Mouse (Mus musculus): ENCODE data around the gene Negr1. TPM values are rescaled to one million over a fixed set of nuclear protein-coding genes. Genes with fewer than 3 reads are reported as not detected.

Gene Negr1
- polyA plus RNA-seq, 1 experiment from 2014 or later = 8.8 TPM

GRCm38 (mm10) chr3:156890986-156891385 lies 329.4 kb downstream of the Negr1 start:
- 82% methylated on average over 4 of the region's 4 CpGs for WGBS
- no peak overlapping the region for H3K9ac ChIP-seq
- H3K4me2 ChIP-seq (replicated peaks) = no peak overlapping the region
- no peaks in the 10 kb centered on the region for H3K9me3 ChIP-seq
- H3K27ac ChIP-seq = no peak overlapping the region
- ATAC-seq (ENCODE audit: low FRiP score, low read depth) = no peak
- H3K36me3 ChIP-seq = no peaks in the 10 kb centered on the region
- H3K27me3 ChIP-seq (replicated peaks) = no peaks in the 10 kb centered on the region
- no peaks in the 10 kb centered on the region for H3K4me1 ChIP-seq
- H3K4me3 ChIP-seq = no peak overlapping the region

- H3K27ac ChIP-seq = no peak overlapping the region
- H3K36me3 ChIP-seq = no peaks in the 10 kb centered on the region
- H3K9ac ChIP-seq = no peak overlapping the region
- no peak for ATAC-seq (ENCODE audit: low FRiP score, low read depth)
- H3K4me1 ChIP-seq = no peaks in the 10 kb centered on the region
- WGBS = 51% methylated on average over 4 of the region's 4 CpGs
- no peaks in the 10 kb centered on the region for H3K27me3 ChIP-seq (replicated peaks)
- H3K4me2 ChIP-seq (replicated peaks) = no peak overlapping the region
- H3K9me3 ChIP-seq = no peaks in the 10 kb centered on the region
- H3K4me3 ChIP-seq = no peak overlapping the region
Measured at GRCm38 (mm10) chr3:156895322-156895721, 333.7 kb downstream of the Negr1 start.

- H3K27me3 ChIP-seq (replicated peaks) = no peaks in the 10 kb centered on the region
- WGBS = 89% methylated on average over 4 of the region's 4 CpGs
- H3K36me3 ChIP-seq = no peaks in the 10 kb centered on the region
- H3K4me1 ChIP-seq = no peaks in the 10 kb centered on the region
- H3K4me2 ChIP-seq (replicated peaks) = no peak overlapping the region
- ATAC-seq (ENCODE audit: low FRiP score, low read depth) = no peak
- no peak overlapping the region for H3K9ac ChIP-seq
- H3K27ac ChIP-seq = no peak overlapping the region
- H3K9me3 ChIP-seq = no peaks in the 10 kb centered on the region
- H3K4me3 ChIP-seq = no peak overlapping the region
Measured at GRCm38 (mm10) chr3:156896106-156896505, 334.5 kb downstream of the Negr1 start.

- Histone ChIP-seq H3K9ac (no peak overlapping the region), H3K27me3 (replicated peaks) (no peaks in the 10 kb centered on the region), H3K9me3 (no peaks in the 10 kb centered on the region), H3K27ac (no peak overlapping the region), H3K4me3 (no peak overlapping the region), H3K36me3 (no peaks in the 10 kb centered on the region), H3K4me1 (no peaks in the 10 kb centered on the region), H3K4me2 (replicated peaks) (no peak overlapping the region)
- ATAC-seq (ENCODE audit: low FRiP score, low read depth) = no peak
- 69% methylated on average over 1 of the region's 1 CpGs for WGBS
Measured at GRCm38 (mm10) chr3:156896552-156896951, 335.0 kb downstream of the Negr1 start.

- no peak overlapping the region for H3K4me3 ChIP-seq
- 91% methylated on average over 3 of the region's 3 CpGs for WGBS
- H3K9ac ChIP-seq = no peak overlapping the region
- no peaks in the 10 kb centered on the region for H3K36me3 ChIP-seq
- no peaks in the 10 kb centered on the region for H3K27me3 ChIP-seq (replicated peaks)
- no peak overlapping the region for H3K27ac ChIP-seq
- H3K4me1 ChIP-seq = peaks cover 3% of the 10 kb centered on the region; the same call in 1 of the 2 replicates
- no peak overlapping the region for H3K4me2 ChIP-seq (replicated peaks)
- H3K9me3 ChIP-seq = no peaks in the 10 kb centered on the region
- ATAC-seq (ENCODE audit: low FRiP score, low read depth) = no peak
Measured at GRCm38 (mm10) chr3:156901140-156901539, 339.5 kb downstream of the Negr1 start.

DNA sequence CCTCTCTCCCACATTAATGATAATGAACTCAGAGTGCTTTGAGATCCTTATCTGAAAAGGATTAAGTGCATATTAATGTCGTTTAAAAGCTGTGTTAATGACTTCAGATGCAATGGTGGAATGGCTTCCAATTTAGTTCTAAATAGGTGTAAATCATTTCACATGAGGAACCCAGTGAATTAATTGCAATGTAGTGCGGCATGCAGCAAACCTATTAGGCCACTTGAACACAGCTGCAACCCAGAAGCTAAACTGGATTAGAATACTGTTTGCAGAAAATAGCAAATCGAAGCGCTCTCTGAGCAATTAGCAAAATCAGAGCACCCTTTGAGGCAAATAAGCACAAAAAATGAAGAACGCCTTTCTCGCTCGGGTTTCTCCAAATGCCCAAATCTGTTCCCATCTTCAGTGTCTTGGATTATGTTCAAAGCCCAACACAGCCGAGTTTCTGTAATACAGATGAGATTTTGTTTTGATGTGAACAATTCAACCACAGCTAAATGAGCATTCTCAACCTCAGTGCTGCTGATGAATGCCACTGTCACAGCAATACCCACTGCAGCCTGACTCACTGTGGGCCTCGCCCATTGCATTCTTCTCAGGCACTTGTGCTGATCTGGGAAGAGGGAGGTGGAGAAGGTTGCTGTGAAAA lies 342.5 kb downstream of the Negr1 start:
- peak; percentile 79 for ATAC-seq (ENCODE audit: low FRiP score, low read depth)
- no peak overlapping the region for H3K4me3 ChIP-seq
- H3K9ac ChIP-seq = no peak overlapping the region
- 69% methylated on average over 9 of the region's 9 CpGs for WGBS
- H3K4me2 ChIP-seq (replicated peaks) = no peak overlapping the region
- H3K9me3 ChIP-seq = no peaks in the 10 kb centered on the region
- no peaks in the 10 kb centered on the region for H3K27me3 ChIP-seq (replicated peaks)
- H3K36me3 ChIP-seq = no peaks in the 10 kb centered on the region
- no peak overlapping the region for H3K27ac ChIP-seq
- H3K4me1 ChIP-seq = peaks cover 3% of the 10 kb centered on the region; the same call in 1 of the 2 replicates

GRCm38 (mm10) chr3:156912816-156913215 lies 351.2 kb downstream of the Negr1 start:
- Histone ChIP-seq H3K9me3 (no peaks in the 10 kb centered on the region), H3K27me3 (replicated peaks) (no peaks in the 10 kb centered on the region), H3K4me1 (no peaks in the 10 kb centered on the region), H3K36me3 (no peaks in the 10 kb centered on the region), H3K27ac (no peak overlapping the region), H3K9ac (no peak overlapping the region), H3K4me3 (no peak overlapping the region), H3K4me2 (replicated peaks) (no peak overlapping the region)
- no peak for ATAC-seq (ENCODE audit: low FRiP score, low read depth)
- WGBS = 92% methylated on average over 3 of the region's 3 CpGs

- Histone ChIP-seq H3K4me3 (no peak overlapping the region), H3K27ac (no peak overlapping the region), H3K9me3 (no peaks in the 10 kb centered on the region), H3K27me3 (replicated peaks) (no peaks in the 10 kb centered on the region), H3K36me3 (no peaks in the 10 kb centered on the region), H3K4me1 (no peaks in the 10 kb centered on the region), H3K9ac (no peak overlapping the region), H3K4me2 (replicated peaks) (no peak overlapping the region)
- no peak for ATAC-seq (ENCODE audit: low FRiP score, low read depth)
Measured at GRCm38 (mm10) chr3:156921369-156921768, 359.8 kb downstream of the Negr1 start.

- H3K27me3 ChIP-seq (replicated peaks) = no peaks in the 10 kb centered on the region
- 64% methylated on average over 1 of the region's 1 CpGs for WGBS
- no peaks in the 10 kb centered on the region for H3K36me3 ChIP-seq
- H3K4me3 ChIP-seq = no peak overlapping the region
- H3K9ac ChIP-seq = no peak overlapping the region
- H3K9me3 ChIP-seq = no peaks in the 10 kb centered on the region
- no peak overlapping the region for H3K4me2 ChIP-seq (replicated peaks)
- no peaks in the 10 kb centered on the region for H3K4me1 ChIP-seq
- H3K27ac ChIP-seq = no peak overlapping the region
- ATAC-seq (ENCODE audit: low FRiP score, low read depth) = no peak
Measured at GRCm38 (mm10) chr3:156923159-156923558, 361.6 kb downstream of the Negr1 start.

DNA sequence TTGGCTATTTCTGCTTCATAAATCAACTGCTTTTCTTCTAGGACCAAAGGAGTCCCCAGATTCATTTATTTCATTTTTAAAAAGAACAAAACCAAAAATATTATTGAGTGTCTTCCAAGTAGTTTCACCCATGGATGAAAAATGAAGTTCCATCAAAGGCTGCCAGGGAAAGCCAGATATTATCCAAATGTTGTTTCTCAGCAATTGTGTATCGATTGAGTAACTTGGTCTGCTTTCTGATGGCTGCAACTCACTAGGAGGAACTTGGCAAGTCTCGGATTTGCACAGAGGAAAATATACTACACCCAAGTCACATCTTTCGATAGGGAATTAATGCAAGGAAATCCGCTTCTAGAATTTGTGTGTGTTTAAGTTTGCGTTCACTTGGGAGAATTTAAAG lies 363.5 kb downstream of the Negr1 start:
- no peak for ATAC-seq (ENCODE audit: low FRiP score, low read depth)
- no peak overlapping the region for H3K4me2 ChIP-seq (replicated peaks)
- no peaks in the 10 kb centered on the region for H3K9me3 ChIP-seq
- 95% methylated on average over 5 of the region's 5 CpGs for WGBS
- H3K27me3 ChIP-seq (replicated peaks) = no peaks in the 10 kb centered on the region
- no peaks in the 10 kb centered on the region for H3K4me1 ChIP-seq
- no peak overlapping the region for H3K27ac ChIP-seq
- H3K4me3 ChIP-seq = no peak overlapping the region
- H3K36me3 ChIP-seq = no peaks in the 10 kb centered on the region
- H3K9ac ChIP-seq = no peak overlapping the region

GRCm38 (mm10) chr3:156928396-156929061 lies 366.9 kb downstream of the Negr1 start:
- no peaks in the 10 kb centered on the region for H3K4me1 ChIP-seq
- H3K4me2 ChIP-seq (replicated peaks) = no peak overlapping the region
- H3K9ac ChIP-seq = no peak overlapping the region
- ATAC-seq (ENCODE audit: low FRiP score, low read depth) = no peak
- no peaks in the 10 kb centered on the region for H3K9me3 ChIP-seq
- H3K36me3 ChIP-seq = no peaks in the 10 kb centered on the region
- no peaks in the 10 kb centered on the region for H3K27me3 ChIP-seq (replicated peaks)
- H3K4me3 ChIP-seq = no peak overlapping the region
- 75% methylated on average over 5 of the region's 5 CpGs for WGBS
- no peak overlapping the region for H3K27ac ChIP-seq

DNA sequence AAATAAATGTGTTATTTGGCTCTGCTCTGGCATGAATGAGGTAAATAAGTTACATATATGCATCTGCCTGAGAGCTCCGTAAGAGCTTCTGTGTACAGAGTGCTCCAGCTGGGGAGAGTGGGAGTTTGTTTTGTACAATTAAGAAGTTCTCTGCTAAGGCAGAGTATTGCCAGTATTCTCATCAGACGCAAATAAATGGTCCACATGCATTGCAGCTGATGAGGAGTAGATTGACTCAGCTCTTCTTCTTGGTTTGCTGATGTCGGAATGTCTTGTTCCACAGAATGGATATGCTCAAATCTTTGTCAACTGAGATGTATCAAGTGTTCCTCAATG lies 367.4 kb downstream of the Negr1 start:
- Histone ChIP-seq H3K4me1 (no peaks in the 10 kb centered on the region), H3K9me3 (no peaks in the 10 kb centered on the region), H3K4me3 (no peak overlapping the region), H3K36me3 (no peaks in the 10 kb centered on the region), H3K4me2 (replicated peaks) (no peak overlapping the region), H3K9ac (no peak overlapping the region), H3K27ac (no peak overlapping the region), H3K27me3 (replicated peaks) (no peaks in the 10 kb centered on the region)
- no peak; the same call in 1 of the 2 replicates for ATAC-seq (ENCODE audit: low FRiP score, low read depth)
- WGBS = 94% methylated on average over 3 of the region's 3 CpGs
